Mouse (Mus musculus): ENCODE data around the gene Ror2.

Gene Ror2

GRCm38 (mm10) chr13:53125627-53126026 is 160.3 kb downstream of the Ror2 start:
- DNase-seq (ENCODE audit: low spot score), result no peak

- DNase-seq (ENCODE audit: low spot score), result no peak
These were observed 163.8 kb downstream of the Ror2 start for GRCm38 (mm10) chr13:53122085-53122484.

GRCm38 (mm10) chr13:53120906-53121305 is 165.0 kb downstream of the Ror2 start:
- no peak for DNase-seq (ENCODE audit: low spot score)

GRCm38 (mm10) chr13:53119586-53120426 is 166.1 kb downstream of the Ror2 start:
- peak; percentile 51 for DNase-seq (ENCODE audit: low spot score)

- no peak for DNase-seq (ENCODE audit: low spot score)
These were observed 167.5 kb downstream of the Ror2 start for GRCm38 (mm10) chr13:53118398-53118797.

- no peak for DNase-seq (ENCODE audit: low spot score)
These were observed 168.0 kb downstream of the Ror2 start for GRCm38 (mm10) chr13:53117921-53118320.

- no peak for DNase-seq (ENCODE audit: low spot score)
These were observed 175.7 kb downstream of the Ror2 start for GRCm38 (mm10) chr13:53110249-53110578.

GRCm38 (mm10) chr13:53109560-53110248 is 176.2 kb downstream of the Ror2 start:
- DNase-seq (ENCODE audit: low spot score), result peak; percentile 86

- no peak for DNase-seq (ENCODE audit: low spot score)
These were observed 179.2 kb downstream of the Ror2 start for GRCm38 (mm10) chr13:53106676-53107075.

GRCm38 (mm10) chr13:53099771-53100682 is 185.9 kb downstream of the Ror2 start:
- DNase-seq (ENCODE audit: low spot score), result no peak

GRCm38 (mm10) chr13:53096615-53097014 is 189.3 kb downstream of the Ror2 start:
- DNase-seq (ENCODE audit: low spot score), result no peak

- no peak for DNase-seq (ENCODE audit: low spot score)
These were observed 190.7 kb downstream of the Ror2 start for GRCm38 (mm10) chr13:53095222-53095621.

GRCm38 (mm10) chr13:53094658-53095057 is 191.3 kb downstream of the Ror2 start:
- DNase-seq (ENCODE audit: low spot score), result no peak

GRCm38 (mm10) chr13:53093407-53093806 is 192.5 kb downstream of the Ror2 start:
- DNase-seq (ENCODE audit: low spot score), result no peak

- DNase-seq (ENCODE audit: low spot score), result no peak
These were observed 199.2 kb downstream of the Ror2 start for GRCm38 (mm10) chr13:53086552-53087282.

- no peak for DNase-seq (ENCODE audit: low spot score)
These were observed 204.1 kb downstream of the Ror2 start for GRCm38 (mm10) chr13:53081846-53082245.

GRCm38 (mm10) chr13:53077732-53078345 is 208.1 kb downstream of the Ror2 start:
- DNase-seq (ENCODE audit: low spot score), result no peak

GRCm38 (mm10) chr13:53075006-53075405 is 210.9 kb downstream of the Ror2 start:
- DNase-seq (ENCODE audit: low spot score), result no peak

GRCm38 (mm10) chr13:53069076-53069690 is 216.7 kb downstream of the Ror2 start:
- no peak for DNase-seq (ENCODE audit: low spot score)

- DNase-seq (ENCODE audit: low spot score), result no peak
These were observed 217.5 kb downstream of the Ror2 start for GRCm38 (mm10) chr13:53068461-53068860.

GRCm38 (mm10) chr13:53067949-53068348 is 218.0 kb downstream of the Ror2 start:
- DNase-seq (ENCODE audit: low spot score), result no peak

Data from left cerebral cortex, adult 11 months (tissue).